Mouse (Mus musculus) brain, embryonic 14.5 days (tissue): Measurements from ENCODE around the gene Dtx3.

Experiments used
- CTCF ChIP-seq: fragments of 200-500 bp; IDR thresholded peaks from 2 replicates; pipeline ENCODE4 v1.5.1; 2012; ENCODE audit warnings: inconsistent platforms, mild to moderate bottlenecking, moderate library complexity, borderline replicate concordance; ENCODE audit not compliant: insufficient read depth, insufficient read length; ENCODE audit errors: extremely low read depth
- POLR2A ChIP-seq: fragments of 200-500 bp; IDR thresholded peaks from 2 replicates; pipeline ENCODE4 v1.6.1; 2012; ENCODE audit warnings: mild to moderate bottlenecking, inconsistent platforms, borderline replicate concordance; ENCODE audit not compliant: poor library complexity, insufficient read depth, insufficient read length, severe bottlenecking; ENCODE audit errors: extremely low read depth

- TF ChIP-seq POLR2A (no peak), CTCF (no peak)
These were observed 50.2 kb downstream of the Dtx3 start for GRCm38 (mm10) chr10:127145303-127145702.
